Mouse (Mus musculus): ENCODE results near the gene Dennd2c.

GRCm38 (mm10) chr3:103068971-103069370 is 33.4 kb upstream of the Dennd2c start:
- TF ChIP-seq CTCF (IDR thresholded peaks at IDR 0.05; ENCODE audit: extremely low read depth, insufficient read depth, insufficient read length, insufficient replicate concordance) (no peak), POLR2A (IDR thresholded peaks at IDR 0.05; ENCODE audit: low read depth, low read length) (no peak)

Measured in spleen, adult 2 months (tissue).